Mouse (Mus musculus) heart, adult 2 months (tissue): Measurements from ENCODE around the gene Coq9. TPM values are rescaled to one million over a fixed set of nuclear protein-coding genes. Genes with fewer than 3 reads are reported as not detected.
"Not testable (repeated sequence)": the region's sequence is repeated elsewhere in the genome, so short reads cannot be mapped to it uniquely, and the experiment has no call there.

Source experiments
- DNase-seq, 2 experiments: peaks; one replicate each; pipeline ENCODE4 v3.0.0; 2021
- H3K27ac ChIP-seq: fragments of 200-600 bp; 2 replicates; pipeline ENCODE4 v1.8.1; 2022
- H3K27me3 ChIP-seq: fragments of 200-500 bp; 2 replicates; pipeline ENCODE4 v1.6.1; 2012; ENCODE audit warnings: mild to moderate bottlenecking, low read length, inconsistent platforms, mixed read lengths; ENCODE audit not compliant: control insufficient read depth, insufficient read depth
- H3K36me3 ChIP-seq: fragments of 200-500 bp; 2 replicates; pipeline ENCODE4 v1.6.1; 2012; ENCODE audit warnings: low read length, inconsistent platforms; ENCODE audit not compliant: control insufficient read depth, insufficient read depth
- H3K4me1 ChIP-seq: fragments of 200-500 bp; 2 replicates; pipeline ENCODE4 v1.6.1; 2011; ENCODE audit warnings: low read length; ENCODE audit not compliant: control insufficient read depth, insufficient read depth
- H3K4me3 ChIP-seq: fragments of 200-600 bp; 2 replicates; pipeline ENCODE4 v1.8.1; 2022
- H3K79me2 ChIP-seq: fragments of 200-500 bp; replicated peaks from 2 replicates; pipeline ENCODE4 v1.6.1; 2012; ENCODE audit warnings: mild to moderate bottlenecking, inconsistent platforms, low read length, moderate library complexity, mixed read lengths; ENCODE audit not compliant: control insufficient read depth, insufficient read depth
- H3K9ac ChIP-seq: fragments of 200-500 bp; 2 replicates; pipeline ENCODE4 v1.6.1; 2012; ENCODE audit warnings: low read depth, mild to moderate bottlenecking, control low read depth, inconsistent platforms, low read length, mixed read lengths
- CTCF ChIP-seq: fragments of 200-600 bp; IDR thresholded peaks from 2 replicates; pipeline ENCODE4 v1.8.1; 2022; ENCODE audit warnings: antibody characterized with exemption, mild to moderate bottlenecking, moderate library complexity
- EP300 ChIP-seq: fragments of 200-500 bp; IDR thresholded peaks from 2 replicates; pipeline ENCODE4 v1.6.1; 2011; ENCODE audit warnings: low read depth, low read length, control low read depth; ENCODE audit not compliant: insufficient read depth
- POLR2A ChIP-seq: fragments of 200-500 bp; IDR thresholded peaks from 2 replicates; pipeline ENCODE4 v1.6.1; 2011; ENCODE audit warnings: mild to moderate bottlenecking, low read depth, low read length, control low read depth; ENCODE audit not compliant: insufficient read depth
- WGBS: fragments of 180-500 bp; shearing (Covaris S2); methylation state at CpG from one replicate; pipeline ENCODE4 v1.1.7; 2018; 5-methylcytosine and 5-hydroxymethylcytosine counted together
- intact Hi-C: fragments of 180-260 bp; cut with DNase I; formaldehyde crosslinking; loops from one replicate; pipeline ENCODE4 v1.15.1; 2025
- polyA plus RNA-seq: library from polyadenylated mRNA; depleted of rRNA; stranded (reverse); fragments of >200 nt; gene quantifications from 2 replicates; pipeline ENCODE4 v1.2.3, GENCODE M21; 2012
- total RNA-seq, 2 experiments: library from RNA; stranded (reverse); gene quantifications; 2 replicates each; pipeline ENCODE4 v1.2.3; 2021

Gene Coq9
- total and polyA plus RNA-seq, 3 experiments = 545 to 843 (median 681) TPM

GRCm38 (mm10) chr8:94841183-94841582 is 3.1 kb downstream of the Coq9 start:
- no peak overlapping the region for H3K9ac ChIP-seq
- peaks cover 2% of the 10 kb centered on the region for H3K4me1 ChIP-seq
- H3K79me2 ChIP-seq = peaks cover 4% of the 10 kb centered on the region
- no peak overlapping the region for H3K4me3 ChIP-seq
- TF ChIP-seq EP300 (no peak), CTCF (peak; percentile 40)
- WGBS = 51% methylated on average over 2 of the region's 2 CpGs
- no peak for DNase-seq
- intact Hi-C loops = no loop called here
- H3K27me3 ChIP-seq = no peaks in the 10 kb centered on the region
- H3K27ac ChIP-seq = no peak overlapping the region
- peaks cover 2% of the 10 kb centered on the region for H3K36me3 ChIP-seq

- Histone ChIP-seq H3K27me3 (no peaks in the 10 kb centered on the region), H3K79me2 (no peaks in the 10 kb centered on the region), H3K9ac (no peak overlapping the region), H3K27ac (no peak overlapping the region), H3K4me3 (no peak overlapping the region), H3K36me3 (no peaks in the 10 kb centered on the region), H3K4me1 (no peaks in the 10 kb centered on the region)
- TF ChIP-seq EP300 = no peak
- TF ChIP-seq CTCF = no peak
- no peak for TF ChIP-seq POLR2A
- intact Hi-C loops = no loop called here
- WGBS = 75% methylated on average over 5 of the region's 5 CpGs
- no peak for DNase-seq
These were observed 11.9 kb downstream of the Coq9 start for GRCm38 (mm10) chr8:94850049-94850448.

GRCm38 (mm10) chr8:94854761-94855160 is 16.6 kb downstream of the Coq9 start:
- H3K79me2 ChIP-seq, H3K27me3 ChIP-seq, H3K36me3 ChIP-seq, DNase-seq, H3K4me1 ChIP-seq, intact Hi-C loops, H3K4me3 ChIP-seq, H3K27ac ChIP-seq, H3K9ac ChIP-seq: not testable (repeated sequence)
- WGBS = 89% methylated on average over 11 of the region's 11 CpGs

GRCm38 (mm10) chr8:94857011-94857345 is 18.9 kb downstream of the Coq9 start:
- Histone ChIP-seq H3K4me1 (no peaks in the 10 kb centered on the region; the same call in 1 of the 2 replicates), H3K27me3 (no peaks in the 10 kb centered on the region), H3K36me3 (no peaks in the 10 kb centered on the region), H3K4me3 (peak overlapping the region; percentile 100), H3K27ac (no peak overlapping the region; the same call in 1 of the 2 replicates), H3K79me2 (peaks cover 6% of the 10 kb centered on the region), H3K9ac (no peak overlapping the region; the same call in 1 of the 2 replicates)
- 19% methylated on average over 5 of the region's 5 CpGs for WGBS
- TF ChIP-seq CTCF (no peak), POLR2A (no peak), EP300 (no peak)
- intact Hi-C loops = loop anchor here (2.0 kb wide), 1 partner anchor 18 kb away; the partner anchor contains the start of genes Ciapin1 and Coq9
- no peak for DNase-seq

- under 1% methylated on average over 68 of the region's 68 CpGs for WGBS
- Histone ChIP-seq H3K27me3 (no peaks in the 10 kb centered on the region), H3K9ac (peak within 1 kb of the TSS; percentile 97), H3K4me1 (no peaks in the 10 kb centered on the region; the same call in 1 of the 2 replicates), H3K36me3 (no peaks in the 10 kb centered on the region), H3K4me3 (peak within 1 kb of the TSS; percentile 100), H3K27ac (peak within 1 kb of the TSS; percentile 85), H3K79me2 (peaks cover 6% of the 10 kb centered on the region)
- peak; percentile 89 to 96 for DNase-seq
- TF ChIP-seq CTCF = no peak; the same call in 1 of the 2 replicates
- TF ChIP-seq POLR2A = peak; percentile 77
- TF ChIP-seq EP300 = 0 out of 2 replicates have a peak, but pooled peaks have one; percentile 23
- intact Hi-C loops = loop anchor here (2.0 kb wide), 1 partner anchor 19 kb away; the partner anchor contains the start of genes Ciapin1 and Coq9
These were observed 19.4 kb downstream of the Coq9 start, which contains the start of gene Polr2c for GRCm38 (mm10) chr8:94857346-94858173. Polr2c (plus strand) TSS chr8:94857450.

GRCm38 (mm10) chr8:94861352-94861910 is 23.3 kb downstream of the Coq9 start:
- Histone ChIP-seq H3K4me3 (no peak overlapping the region), H3K36me3 (no peaks in the 10 kb centered on the region), H3K27me3 (no peaks in the 10 kb centered on the region), H3K4me1 (peaks cover 3% of the 10 kb centered on the region; the same call in 1 of the 2 replicates), H3K9ac (no peak overlapping the region), H3K27ac (no peak overlapping the region), H3K79me2 (peaks cover 6% of the 10 kb centered on the region)
- DNase-seq = peak; percentile 62 to 71
- TF ChIP-seq POLR2A (no peak), CTCF (peak; percentile 96)
- intact Hi-C loops = loop anchor here (2.0 kb wide), 1 partner anchor 13 kb away; no protein-coding TSS in a partner anchor
- 63% methylated on average over 8 of the region's 8 CpGs for whole genome bisulfite sequencing
